Mouse (Mus musculus) liver, embryonic 14.5 days (tissue): ENCODE measurements around the gene Slc25a23. TPM values are rescaled to one million over a fixed set of nuclear protein-coding genes. Genes with fewer than 3 reads are reported as not detected.

Experiments used
- ATAC-seq: fragments of 200-750 bp; cut with Nextera tagmentation; 2 replicates; pipeline ENCODE4 v1.8.0; 2017; ENCODE audit warnings: moderate number of reproducible peaks, mild to moderate bottlenecking, moderate library complexity; ENCODE audit not compliant: insufficient read depth
- DNase-seq, 3 experiments: peaks; one replicate each; pipeline ENCODE4 v3.0.0-alpha.2; 2012 to 2013; ENCODE audit warnings: low read depth in 3 of 3, low spot score in 3 of 3
- H3K27ac ChIP-seq: fragments of 300-500 bp; sonication (generic); 2 replicates; pipeline ENCODE4 v1.5.1; 2014; ENCODE audit warnings: moderate library complexity, mild to moderate bottlenecking, control low read depth, inconsistent platforms
- H3K27me3 ChIP-seq: fragments of 300-500 bp; sonication (generic); 2 replicates; pipeline ENCODE4 v1.6.1; 2014; ENCODE audit warnings: mild to moderate bottlenecking, low read length, moderate library complexity; ENCODE audit not compliant: control insufficient read depth, insufficient read depth
- H3K36me3 ChIP-seq: fragments of 300-500 bp; sonication (generic); replicated peaks from 2 replicates; pipeline ENCODE4 v1.6.1; 2014; ENCODE audit warnings: low read depth; ENCODE audit not compliant: control insufficient read depth, insufficient read depth
- H3K4me1 ChIP-seq, 2 experiments: fragments of 200-500 bp in 1 of 2; fragments of 300-500 bp in 1 of 2; sonication (generic) in 1 of 2; replicated peaks; 2 replicates each; pipeline ENCODE4 v1.6.1; 2012 to 2014; ENCODE audit warnings: antibody characterized with exemption in 1 of 2, inconsistent platforms in 1 of 2, low read length in 1 of 2; ENCODE audit not compliant: control insufficient read depth in 2 of 2, insufficient read depth in 2 of 2
- H3K4me2 ChIP-seq: fragments of 300-500 bp; sonication (generic); 2 replicates; pipeline ENCODE4 v1.6.1; 2014; ENCODE audit warnings: low read depth, mild to moderate bottlenecking, control low read depth, moderate library complexity
- H3K4me3 ChIP-seq, 2 experiments: fragments of 200-500 bp in 1 of 2; fragments of 300-500 bp in 1 of 2; sonication (generic) in 1 of 2; 2 replicates each; pipeline ENCODE4 v1.5.1; 2012 to 2014; ENCODE audit warnings: low read depth in 2 of 2, low read length in 2 of 2, mild to moderate bottlenecking in 2 of 2, control low read depth in 1 of 2, inconsistent platforms in 1 of 2, moderate library complexity in 1 of 2; ENCODE audit not compliant: insufficient read depth in 1 of 2
- H3K9ac ChIP-seq: fragments of 300-500 bp; sonication (generic); replicated peaks from 2 replicates; pipeline ENCODE4 v1.6.1; 2014; ENCODE audit warnings: mild to moderate bottlenecking, control low read depth, moderate library complexity
- H3K9me3 ChIP-seq: fragments of 300-500 bp; sonication (generic); 2 replicates; pipeline ENCODE4 v1.6.1; 2016; ENCODE audit warnings: low read length, mixed read lengths; ENCODE audit not compliant: control insufficient read depth
- CTCF ChIP-seq: IDR thresholded peaks from 2 replicates; pipeline ENCODE4 v1.5.1; 2016; ENCODE audit warnings: antibody characterized with exemption, low read depth, control low read depth
- EP300 ChIP-seq: IDR thresholded peaks from 2 replicates; pipeline ENCODE4 v1.6.1; 2016; ENCODE audit warnings: antibody characterized with exemption, low read depth
- WGBS: fragments of 180-500 bp; shearing (Covaris S2); extraction: QIAGEN DNeasy Blood & Tissue Kit; methylation state at CpG from one replicate; pipeline ENCODE4 v1.1.7; 2014; ENCODE audit not compliant: insufficient replicate concordance; 5-methylcytosine and 5-hydroxymethylcytosine counted together
- polyA plus RNA-seq, 2 experiments: library from polyadenylated mRNA; depleted of rRNA in 1 of 2; stranded (reverse) in 1 of 2; unstranded in 1 of 2; fragments of >200 nt; fragmentation: Nextera tagmentation in 1 of 2; extraction: Ambion mirVana in 1 of 2; gene quantifications; 2 replicates each; pipeline versions ENCODE4 v1.2.1 to v1.2.3; 2012 to 2014

Gene Slc25a23
- polyA plus RNA-seq, 2 experiments = 4.7 to 8.8 TPM

DNA sequence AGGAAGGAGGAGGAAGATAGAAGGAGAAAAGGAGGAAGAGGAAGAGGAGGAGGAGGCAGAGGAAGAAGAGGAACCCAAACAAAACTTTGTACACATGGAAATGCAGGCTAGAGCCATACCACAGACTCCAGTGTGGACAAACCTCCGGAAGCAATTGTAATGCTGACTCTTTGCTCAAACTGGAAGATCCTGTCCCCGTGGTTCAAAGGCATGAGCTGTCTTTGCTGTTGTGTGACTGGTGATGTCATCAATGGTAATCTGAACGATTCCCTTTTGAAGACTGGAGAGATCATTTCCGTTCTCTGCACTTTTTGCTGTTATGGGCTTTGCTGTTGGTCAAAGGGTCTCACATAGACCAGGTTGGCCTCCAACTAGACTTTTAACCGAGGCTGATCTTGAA is 38.7 kb upstream of the Slc25a23 start:
- Histone ChIP-seq H3K9me3 (no peaks in the 10 kb centered on the region), H3K27ac (no peak overlapping the region), H3K4me1 (peaks cover 0 to 10% of the 10 kb centered on the region in 2 experiments; a peak in 1 of 4 replicates), H3K9ac (no peak overlapping the region), H3K36me3 (no peaks in the 10 kb centered on the region), H3K4me3 (no peak overlapping the region), H3K27me3 (no peaks in the 10 kb centered on the region), H3K4me2 (no peak overlapping the region)
- TF ChIP-seq CTCF (no peak), EP300 (no peak)
- no peak for ATAC-seq
- WGBS = 47% methylated on average over 5 of the region's 5 CpGs
- no peak for DNase-seq

GRCm38 (mm10) chr17:57096623-57096920 is 36.9 kb upstream of the Slc25a23 start:
- 3% methylated on average over 11 of the region's 11 CpGs for WGBS
- Histone ChIP-seq H3K4me2 (peak overlapping the region; percentile 38), H3K27me3 (no peaks in the 10 kb centered on the region; the same call in 1 of the 2 replicates), H3K9me3 (no peaks in the 10 kb centered on the region), H3K36me3 (no peaks in the 10 kb centered on the region), H3K27ac (no peak overlapping the region), H3K4me1 (peaks cover 0 to 10% of the 10 kb centered on the region in 2 experiments; a peak in 1 of 4 replicates), H3K9ac (no peak overlapping the region), H3K4me3 (no peak overlapping the region)
- ATAC-seq (peak; percentile 70), DNase-seq (peak in 1 of 3 experiments; percentile 42)
- no peak for TF ChIP-seq EP300
- peak; percentile 94 for TF ChIP-seq CTCF

- no peak overlapping the region for H3K4me3 ChIP-seq
- ATAC-seq (peak; percentile 71), DNase-seq (no peak)
- peak overlapping the region; percentile 38 for H3K4me2 ChIP-seq
- no peaks in the 10 kb centered on the region for H3K36me3 ChIP-seq
- H3K9ac ChIP-seq = no peak overlapping the region
- no peak overlapping the region for H3K27ac ChIP-seq
- TF ChIP-seq CTCF = no peak
- TF ChIP-seq EP300 = no peak
- no peaks in the 10 kb centered on the region; the same call in 1 of the 2 replicates for H3K27me3 ChIP-seq
- 5% methylated on average over 19 of the region's 19 CpGs for WGBS
- H3K9me3 ChIP-seq = no peaks in the 10 kb centered on the region
- H3K4me1 ChIP-seq = peaks cover 0 to 10% of the 10 kb centered on the region in 2 experiments; a peak in 1 of 4 replicates
These were observed 36.4 kb upstream of the Slc25a23 start for GRCm38 (mm10) chr17:57095855-57096622.

DNA sequence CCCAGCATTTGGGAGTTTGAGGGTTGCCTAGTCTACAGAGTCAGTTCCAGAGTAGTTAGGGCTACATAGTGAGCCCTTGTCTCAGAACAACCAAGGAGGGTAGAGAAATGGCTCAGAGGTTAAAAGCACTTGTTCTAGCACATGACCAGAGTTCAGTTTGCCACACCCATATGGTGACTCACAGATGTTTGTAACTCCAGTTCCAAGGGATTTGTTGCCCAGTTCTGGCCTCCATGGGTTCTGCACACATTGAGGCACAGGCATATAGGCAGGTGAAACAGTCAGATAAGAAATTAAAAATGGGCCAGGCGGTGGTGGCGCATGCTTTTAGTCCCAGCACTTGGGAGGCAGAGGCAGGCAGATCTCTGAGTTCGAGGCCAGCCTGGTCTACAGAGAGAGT is 34.6 kb upstream of the Slc25a23 start:
- Histone ChIP-seq H3K9me3 (no peaks in the 10 kb centered on the region), H3K4me1 (peaks cover 0 to 6% of the 10 kb centered on the region in 2 experiments; a peak in 1 of 4 replicates), H3K4me3 (no peak overlapping the region), H3K27me3 (no peaks in the 10 kb centered on the region; the same call in 1 of the 2 replicates), H3K9ac (no peak overlapping the region), H3K27ac (no peak overlapping the region), H3K36me3 (no peaks in the 10 kb centered on the region), H3K4me2 (no peak overlapping the region)
- WGBS = 52% methylated on average over 3 of the region's 3 CpGs
- peak; percentile 13; the same call in 1 of the 2 replicates for ATAC-seq
- TF ChIP-seq EP300 (no peak), CTCF (no peak)
- DNase-seq = no peak

DNA sequence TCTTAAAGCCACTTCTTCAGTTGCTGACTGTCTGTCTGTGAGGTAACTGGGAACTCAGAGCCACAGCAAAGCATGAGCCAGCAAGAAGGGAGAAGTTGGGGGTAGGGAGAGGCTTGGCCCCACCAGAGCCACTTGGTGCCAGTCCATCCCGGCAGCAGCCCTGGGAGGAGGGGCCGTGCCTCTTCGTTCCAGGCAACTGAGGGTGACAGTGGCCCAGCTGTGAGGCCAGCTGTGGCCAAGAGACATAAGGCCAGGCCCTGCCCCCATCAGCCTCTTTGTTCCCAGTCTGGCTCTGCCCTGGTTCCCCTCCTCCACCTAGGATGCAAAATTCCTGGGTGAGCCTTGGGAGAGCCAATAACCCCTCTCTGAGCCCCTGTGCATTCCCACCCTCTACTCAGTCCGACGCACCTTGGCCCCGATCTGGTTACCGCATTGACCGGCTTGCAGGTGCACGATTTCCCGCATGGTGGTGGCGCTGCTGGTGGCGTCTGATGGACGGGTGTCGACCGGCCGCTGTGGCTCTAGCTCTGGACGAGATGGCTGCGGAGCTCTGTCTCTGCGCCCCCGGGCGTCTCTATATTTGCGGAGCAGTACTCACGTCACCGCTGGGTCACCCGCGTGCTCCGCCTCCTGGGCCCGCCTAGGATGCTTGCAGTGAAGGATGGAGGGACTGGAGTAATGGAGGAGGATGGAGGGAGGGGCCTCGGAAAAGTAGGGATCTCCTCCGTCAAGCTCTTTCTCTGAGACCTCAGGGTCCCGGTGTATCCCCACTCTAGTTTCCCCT is 27.6 kb upstream of the Slc25a23 start, which contains the start of gene Tubb4a:
Gene Tubb4a (minus strand): TSS at position 734 of the 784 bp plus-strand sequence.
- Histone ChIP-seq H3K4me3 (no peak within 1 kb of the TSS), H3K9ac (no peak within 1 kb of the TSS), H3K27me3 (peaks cover 17% of the 10 kb centered on the region), H3K9me3 (no peaks in the 10 kb centered on the region), H3K4me2 (no peak within 1 kb of the TSS), H3K4me1 (no peaks in the 10 kb centered on the region), H3K27ac (no peak within 1 kb of the TSS), H3K36me3 (no peaks in the 10 kb centered on the region)
- ATAC-seq (no peak), DNase-seq (no peak)
- no peak for TF ChIP-seq EP300
- TF ChIP-seq CTCF = no peak
- 6% methylated on average over 31 of the region's 31 CpGs for WGBS
